Mouse (Mus musculus): ENCODE measurements at regions not wholly inside any gene's neighbourhood (a gene's known extent, or its start where the extent isn't known, plus 50 kb on each side); places are given as distances from the start of the nearest gene placed in this dataset.
"Not testable (repeated sequence)": the region's sequence is repeated elsewhere in the genome, so short reads cannot be mapped to it uniquely, and the experiment has no call there.

- peak; percentile 73 for DNase-seq
Measured at GRCm38 (mm10) chr15:92994191-92994671, 280.7 kb downstream of the Gxylt1 start.

GRCm38 (mm10) chr15:92993538-92994190, 281.3 kb downstream of the Gxylt1 start:
- DNase-seq: peak; percentile 44

GRCm38 (mm10) chr15:92975774-92976173, 299.2 kb downstream of the Gxylt1 start:
- peak; percentile 91 for DNase-seq

- peak; percentile 55 for DNase-seq
Measured at GRCm38 (mm10) chr15:92974931-92975330, 300.0 kb downstream of the Gxylt1 start.

GRCm38 (mm10) chr15:92973651-92974229, 301.2 kb downstream of the Gxylt1 start:
- peak; percentile 42 for DNase-seq

GRCm38 (mm10) chr15:92965556-92965955, 309.4 kb downstream of the Gxylt1 start:
- no peak for DNase-seq

- peak; percentile 54 for DNase-seq
Measured at GRCm38 (mm10) chr15:92964901-92965300, 310.1 kb downstream of the Gxylt1 start.

- DNase-seq: no peak
Measured at GRCm38 (mm10) chr15:92964131-92964530, 310.8 kb downstream of the Gxylt1 start.

GRCm38 (mm10) chr15:92950912-92951311, 324.1 kb downstream of the Gxylt1 start:
- DNase-seq: not testable (repeated sequence)

GRCm38 (mm10) chr15:92946216-92946615, 328.8 kb downstream of the Gxylt1 start:
- no peak for DNase-seq

- no peak for DNase-seq
Measured at GRCm38 (mm10) chr15:92903821-92904220, 371.2 kb downstream of the Gxylt1 start.

GRCm38 (mm10) chr15:92897277-92897676, 377.7 kb downstream of the Gxylt1 start:
- DNase-seq: no peak

- DNase-seq: no peak
Measured at GRCm38 (mm10) chr15:92895836-92896235, 379.1 kb downstream of the Gxylt1 start.

GRCm38 (mm10) chr15:92876438-92876837, 398.5 kb downstream of the Gxylt1 start:
- no peak for DNase-seq

- DNase-seq: no peak
Measured at GRCm38 (mm10) chr15:92864106-92864505, 410.9 kb downstream of the Gxylt1 start.

GRCm38 (mm10) chr15:92850854-92851253, 424.1 kb downstream of the Gxylt1 start:
- no peak for DNase-seq

GRCm38 (mm10) chr15:92840035-92840434, 434.9 kb downstream of the Gxylt1 start:
- DNase-seq: no peak

GRCm38 (mm10) chr15:92839611-92840010, 435.4 kb downstream of the Gxylt1 start:
- DNase-seq: no peak

- DNase-seq: no peak
Measured at GRCm38 (mm10) chr15:92826136-92826535, 429.5 kb downstream of the Pdzrn4 start.
